Mouse (Mus musculus) small intestine, adult 2 months (tissue): ENCODE measurements around the gene Gm10490.

Source experiments
- CTCF ChIP-seq: fragments of 200-500 bp; IDR thresholded peaks from 2 replicates; pipeline ENCODE4 v1.5.1; 2012; ENCODE audit warnings: low read depth, mild to moderate bottlenecking, control low read depth, inconsistent platforms, low read length, moderate library complexity, mixed read lengths; ENCODE audit not compliant: insufficient replicate concordance, insufficient read length; ENCODE audit errors: extremely low read depth
- POLR2A ChIP-seq: fragments of 200-500 bp; IDR thresholded peaks from 2 replicates; pipeline ENCODE4 v1.6.1; 2012; ENCODE audit warnings: low read depth, mild to moderate bottlenecking, control low read depth, inconsistent platforms, low read length, moderate library complexity

- TF ChIP-seq CTCF (no peak), POLR2A (no peak)
Measured at GRCm38 (mm10) chrX:7958868-7959267, 49.5 kb downstream of the Gm10490 start.
